Mouse (Mus musculus): Measurements from ENCODE around the gene Pih1d1.

DNA sequence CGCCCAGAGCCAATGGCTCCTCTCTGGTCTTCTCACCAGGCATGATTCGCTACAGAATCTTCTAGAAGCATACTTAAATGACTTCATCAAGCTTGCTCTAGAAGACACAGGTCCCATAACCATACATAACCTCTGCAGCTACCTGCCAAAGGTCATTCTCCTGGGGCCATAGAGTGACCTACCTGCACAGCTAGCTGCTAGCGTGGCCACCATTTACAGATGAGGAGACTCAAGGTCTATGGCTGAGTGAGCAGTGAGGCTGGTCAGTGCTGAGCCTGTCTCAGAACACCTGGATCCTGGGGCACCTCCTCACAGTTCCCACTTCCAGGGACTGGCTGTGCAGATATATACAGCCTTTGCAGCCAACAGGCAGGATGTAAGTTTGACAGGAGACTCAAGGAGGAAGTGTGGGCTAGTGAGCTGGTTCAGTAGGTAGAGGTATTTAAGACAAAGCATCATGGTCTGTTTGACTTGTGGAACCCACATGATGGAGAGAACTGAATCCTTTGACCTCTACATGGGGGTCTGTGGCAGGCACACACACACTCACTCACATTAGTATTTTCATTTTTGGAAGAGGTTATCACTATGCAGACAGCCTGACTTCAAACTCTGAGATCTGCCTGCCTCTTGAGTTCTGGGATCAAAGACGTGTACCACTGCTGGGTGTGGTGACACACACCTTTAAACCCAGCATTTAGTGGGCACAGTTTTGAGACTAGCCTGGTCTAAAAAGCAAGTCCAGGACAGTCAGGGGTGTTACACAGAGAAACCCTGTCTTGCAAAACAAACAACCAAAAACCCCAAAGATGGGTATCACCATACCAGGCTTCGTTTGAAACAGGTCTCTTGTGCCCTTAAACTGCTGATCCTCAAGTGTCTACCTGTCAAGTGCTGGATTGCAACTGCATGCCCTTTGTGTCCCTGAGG, 34.1 kb upstream of the Pih1d1 start:
- TF ChIP-seq CTCF (IDR thresholded peaks at IDR 0.05 in 2 of 3, conservative IDR thresholded peaks at IDR 0.05 in 1 of 3; ENCODE audit: control insufficient read depth in 1 of 3, insufficient read depth in 1 of 3, low read depth in 2 of 3, low read length in 3 of 3, poor library complexity in 1 of 3, severe bottlenecking in 1 of 3) = no peak
- no peak for TF ChIP-seq USF1 (IDR thresholded peaks at IDR 0.05; ENCODE audit: low read depth, low read length)
- no peak for TF ChIP-seq MYC (IDR thresholded peaks at IDR 0.05; ENCODE audit: low read depth, low read length)
- TF ChIP-seq ZKSCAN1 (IDR thresholded peaks at IDR 0.05; ENCODE audit: low read depth, low read length) = no peak
- no peak for TF ChIP-seq CHD2 (IDR thresholded peaks at IDR 0.05; ENCODE audit: low read length)
- no peak for TF ChIP-seq MAFK (IDR thresholded peaks at IDR 0.05; ENCODE audit: borderline replicate concordance, low read depth, low read length)
- no peak for TF ChIP-seq ZMIZ1 (IDR thresholded peaks at IDR 0.05; ENCODE audit: low read depth, low read length)
- no peak for TF ChIP-seq EP300 (IDR thresholded peaks at IDR 0.05; ENCODE audit: low read depth in 1 of 2, low read length in 2 of 2)
- no peak for TF ChIP-seq TAL1 (IDR thresholded peaks at IDR 0.05; ENCODE audit: low read length)
